Mouse (Mus musculus) heart, embryonic 13.5 days (tissue): ENCODE results near the gene Leo1. TPM values are rescaled to one million over a fixed set of nuclear protein-coding genes. Genes with fewer than 3 reads are reported as not detected.
"Not testable (repeated sequence)": the region's sequence is repeated elsewhere in the genome, so short reads cannot be mapped to it uniquely, and the experiment has no call there.

Experiments used
- ATAC-seq: fragments of 200-750 bp; cut with Nextera tagmentation; 2 replicates; pipeline ENCODE4 v1.8.0; 2017; ENCODE audit warnings: moderate TSS enrichment; ENCODE audit not compliant: insufficient number of reproducible peaks, low FRiP score, low TSS enrichment; ENCODE audit errors: extremely low read depth
- H3K27ac ChIP-seq: fragments of 300-500 bp; sonication (generic); replicated peaks from 2 replicates; pipeline ENCODE4 v1.5.1; 2015; ENCODE audit warnings: moderate library complexity, mild to moderate bottlenecking, inconsistent platforms
- H3K27me3 ChIP-seq: fragments of 300-500 bp; sonication (generic); replicated peaks from 2 replicates; pipeline ENCODE4 v1.6.1; 2015; ENCODE audit warnings: mild to moderate bottlenecking, inconsistent platforms
- H3K36me3 ChIP-seq: fragments of 300-500 bp; sonication (generic); 2 replicates; pipeline ENCODE4 v1.6.1; 2015; ENCODE audit warnings: mild to moderate bottlenecking, inconsistent platforms
- H3K4me1 ChIP-seq: fragments of 300-500 bp; sonication (generic); 2 replicates; pipeline ENCODE4 v1.6.1; 2015; ENCODE audit warnings: inconsistent platforms
- H3K4me2 ChIP-seq: fragments of 300-500 bp; sonication (generic); 2 replicates; pipeline ENCODE4 v1.6.1; 2015; ENCODE audit warnings: inconsistent platforms, mild to moderate bottlenecking, moderate library complexity
- H3K4me3 ChIP-seq: fragments of 300-500 bp; sonication (generic); 2 replicates; pipeline ENCODE4 v1.5.1; 2015; ENCODE audit warnings: moderate library complexity, mild to moderate bottlenecking, inconsistent platforms
- H3K9ac ChIP-seq: fragments of 300-500 bp; sonication (generic); 2 replicates; pipeline ENCODE4 v1.6.1; 2015; ENCODE audit warnings: inconsistent platforms, mild to moderate bottlenecking, moderate library complexity
- H3K9me3 ChIP-seq: fragments of 300-500 bp; sonication (generic); 2 replicates; pipeline ENCODE4 v1.6.1; 2016; ENCODE audit warnings: inconsistent platforms
- WGBS: fragments of 180-500 bp; shearing (Covaris S2); methylation state at CpG from one replicate; pipeline ENCODE4 v1.1.7; 2015; ENCODE audit warnings: mixed read lengths; 5-methylcytosine and 5-hydroxymethylcytosine counted together
- polyA plus RNA-seq: library from polyadenylated mRNA; unstranded; fragments of >200 nt; fragmentation: Nextera tagmentation; extraction: Ambion mirVana; gene quantifications from 2 replicates; pipeline ENCODE4 v1.2.1, GENCODE M21; 2015

Leo1 gene
- polyA plus RNA-seq, 1 experiment from 2014 or later = 27.9 TPM

DNA sequence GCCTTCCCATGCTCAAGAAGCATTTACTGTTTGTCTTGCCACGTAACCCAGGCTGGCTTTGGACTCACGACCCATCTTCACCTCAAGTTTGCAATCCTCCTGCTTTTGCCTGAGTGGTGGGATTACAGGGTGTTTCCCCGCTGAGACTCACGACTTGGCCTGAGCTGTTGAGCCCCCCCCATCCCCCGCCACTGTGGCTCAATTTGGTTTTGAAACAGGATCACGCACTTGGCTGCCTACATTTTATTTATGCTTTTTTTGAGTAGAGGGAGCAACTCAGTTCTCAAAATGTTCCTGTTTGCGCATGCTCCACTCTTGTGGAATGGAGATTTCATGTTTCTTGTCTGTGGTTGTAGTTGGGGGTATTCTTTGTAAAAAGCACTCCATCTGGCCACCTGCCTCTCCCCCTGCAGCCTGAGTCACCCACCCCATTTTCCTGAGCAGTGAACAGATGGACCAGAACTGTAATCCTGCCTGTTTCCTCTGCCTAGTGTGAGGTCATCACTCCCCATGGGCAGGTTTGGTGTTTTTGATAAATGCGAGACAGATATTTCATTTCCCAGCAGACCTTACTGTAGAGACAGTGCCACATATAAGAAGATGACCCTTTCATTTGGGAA, 37.9 kb downstream of the Leo1 start:
- no peak overlapping the region for H3K4me3 ChIP-seq
- no peak for ATAC-seq
- H3K36me3 ChIP-seq = peaks cover 21% of the 10 kb centered on the region
- H3K9ac ChIP-seq = no peak overlapping the region
- H3K4me2 ChIP-seq = no peak overlapping the region
- H3K4me1 ChIP-seq = no peaks in the 10 kb centered on the region
- no peak overlapping the region for H3K27ac ChIP-seq
- no peaks in the 10 kb centered on the region for H3K27me3 ChIP-seq
- no peaks in the 10 kb centered on the region for H3K9me3 ChIP-seq
- 66% methylated on average over 8 of the region's 8 CpGs for WGBS

- H3K9ac ChIP-seq = no peak overlapping the region
- H3K27me3 ChIP-seq = no peaks in the 10 kb centered on the region
- H3K9me3 ChIP-seq = no peaks in the 10 kb centered on the region
- H3K36me3 ChIP-seq = peaks cover 19% of the 10 kb centered on the region
- H3K4me2 ChIP-seq = no peak overlapping the region
- WGBS = 81% methylated on average over 5 of the region's 5 CpGs
- H3K4me1 ChIP-seq = no peaks in the 10 kb centered on the region
- no peak overlapping the region for H3K27ac ChIP-seq
- no peak for ATAC-seq
- no peak overlapping the region for H3K4me3 ChIP-seq
Observed at GRCm38 (mm10) chr9:75480536-75481075, 39.3 kb downstream of the Leo1 start.

GRCm38 (mm10) chr9:75485231-75485630, 43.9 kb downstream of the Leo1 start:
- H3K4me2 ChIP-seq = no peak overlapping the region
- WGBS = 80% methylated on average over 6 of the region's 6 CpGs
- H3K27me3 ChIP-seq = no peaks in the 10 kb centered on the region
- no peaks in the 10 kb centered on the region for H3K9me3 ChIP-seq
- H3K27ac ChIP-seq = no peak overlapping the region
- ATAC-seq = no peak
- H3K9ac ChIP-seq = no peak overlapping the region
- H3K4me3 ChIP-seq = no peak overlapping the region
- peaks cover 21% of the 10 kb centered on the region for H3K36me3 ChIP-seq
- H3K4me1 ChIP-seq = 0 out of 2 replicates have a peak, but pooled peaks cover 3% of the 10 kb centered on the region

GRCm38 (mm10) chr9:75488255-75488654, 46.9 kb downstream of the Leo1 start:
- H3K4me3 ChIP-seq, H3K9ac ChIP-seq, ATAC-seq, H3K27ac ChIP-seq, H3K4me1 ChIP-seq, H3K4me2 ChIP-seq, H3K27me3 ChIP-seq, H3K9me3 ChIP-seq: not testable (repeated sequence)
- peaks cover 12% of the 10 kb centered on the region; the same call in 1 of the 2 replicates for H3K36me3 ChIP-seq
- WGBS = 90% methylated on average over 7 of the region's 7 CpGs

DNA sequence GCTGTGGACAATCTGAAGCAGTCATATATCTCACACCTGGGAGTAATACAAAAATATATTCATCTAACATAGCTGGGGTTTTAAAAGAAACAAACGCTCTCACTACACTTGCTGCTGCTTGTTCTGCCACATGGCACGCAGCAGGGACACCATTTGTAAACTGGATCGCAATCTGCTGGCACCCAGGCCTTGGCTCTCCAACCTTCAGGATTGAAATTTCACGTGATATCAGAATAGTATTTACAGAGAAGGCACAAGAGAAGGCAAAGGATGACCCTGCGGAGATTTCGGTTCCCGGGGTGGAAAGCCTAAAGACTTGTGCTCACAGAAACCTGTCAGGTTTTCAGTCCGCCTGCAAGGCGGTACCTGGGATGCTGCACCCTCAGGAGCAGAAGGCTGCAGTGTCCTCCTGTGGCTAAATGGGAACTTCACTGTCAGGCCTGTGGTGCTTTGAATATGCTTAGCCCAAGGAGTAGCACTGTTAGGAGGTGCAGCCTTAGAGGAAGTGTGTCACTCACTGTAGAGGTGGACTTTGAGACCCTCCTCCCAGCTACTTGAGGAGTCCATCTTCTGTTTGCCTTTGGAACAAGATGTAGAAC, 53.2 kb downstream of the Leo1 start:
- no peak overlapping the region for H3K27ac ChIP-seq
- no peak overlapping the region for H3K4me2 ChIP-seq
- H3K27me3 ChIP-seq = no peaks in the 10 kb centered on the region
- WGBS = 72% methylated on average over 9 of the region's 9 CpGs
- H3K9me3 ChIP-seq = no peaks in the 10 kb centered on the region
- no peak overlapping the region for H3K4me3 ChIP-seq
- no peak for ATAC-seq
- peaks cover 32% of the 10 kb centered on the region for H3K36me3 ChIP-seq
- H3K9ac ChIP-seq = no peak overlapping the region
- H3K4me1 ChIP-seq = peaks cover 11% of the 10 kb centered on the region

DNA sequence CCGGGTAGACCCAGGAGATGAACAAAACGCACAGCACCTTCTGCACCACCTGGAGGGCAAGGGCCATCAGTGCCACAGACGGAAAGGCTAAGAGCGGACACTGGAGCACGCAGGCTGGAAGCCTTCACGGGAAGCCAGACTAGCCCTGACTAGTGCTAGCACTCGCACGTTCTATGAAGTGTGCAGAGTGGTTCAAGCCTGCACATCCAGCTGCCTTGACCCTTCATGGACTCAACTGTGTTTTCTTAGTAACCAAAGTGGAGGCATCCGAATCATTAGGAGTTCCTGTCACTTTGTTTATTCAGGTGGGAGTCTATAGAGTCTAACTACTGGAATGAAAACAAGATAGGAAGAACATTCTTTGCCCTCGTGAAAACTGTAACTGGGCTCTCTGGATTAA, 54.6 kb downstream of the Leo1 start:
- Histone ChIP-seq H3K27ac (no peak overlapping the region), H3K4me3 (no peak overlapping the region), H3K36me3 (peaks cover 44% of the 10 kb centered on the region), H3K9ac (no peak overlapping the region), H3K4me2 (no peak overlapping the region), H3K4me1 (peaks cover 11% of the 10 kb centered on the region), H3K27me3 (no peaks in the 10 kb centered on the region), H3K9me3 (no peaks in the 10 kb centered on the region)
- ATAC-seq = no peak
- WGBS = 67% methylated on average over 10 of the region's 10 CpGs

DNA sequence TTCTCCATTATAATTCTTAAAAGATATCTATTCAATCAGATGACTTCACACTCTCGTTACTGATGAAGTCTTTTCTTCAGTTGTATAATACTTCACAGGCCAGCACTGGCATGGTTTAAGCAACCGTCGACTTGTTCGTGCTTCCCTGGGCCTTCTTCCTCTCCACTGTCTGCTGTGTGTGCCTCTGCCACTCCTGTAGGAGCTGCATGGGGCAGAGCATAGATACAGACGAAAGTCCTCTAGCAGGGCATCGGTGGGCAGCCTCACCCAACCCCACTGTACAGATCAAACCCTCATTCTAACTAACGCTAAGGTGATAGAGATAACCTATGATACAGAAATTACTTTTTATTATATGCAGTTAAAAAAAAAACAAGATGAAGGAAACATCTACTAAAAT, 57.2 kb downstream of the Leo1 start:
- Histone ChIP-seq H3K9me3 (no peaks in the 10 kb centered on the region), H3K4me3 (no peak overlapping the region), H3K4me2 (no peak overlapping the region), H3K4me1 (peaks cover 11% of the 10 kb centered on the region), H3K27me3 (no peaks in the 10 kb centered on the region), H3K36me3 (peaks cover 69% of the 10 kb centered on the region), H3K9ac (no peak overlapping the region), H3K27ac (no peak overlapping the region)
- 93% methylated on average over 7 of the region's 7 CpGs for WGBS
- no peak for ATAC-seq

DNA sequence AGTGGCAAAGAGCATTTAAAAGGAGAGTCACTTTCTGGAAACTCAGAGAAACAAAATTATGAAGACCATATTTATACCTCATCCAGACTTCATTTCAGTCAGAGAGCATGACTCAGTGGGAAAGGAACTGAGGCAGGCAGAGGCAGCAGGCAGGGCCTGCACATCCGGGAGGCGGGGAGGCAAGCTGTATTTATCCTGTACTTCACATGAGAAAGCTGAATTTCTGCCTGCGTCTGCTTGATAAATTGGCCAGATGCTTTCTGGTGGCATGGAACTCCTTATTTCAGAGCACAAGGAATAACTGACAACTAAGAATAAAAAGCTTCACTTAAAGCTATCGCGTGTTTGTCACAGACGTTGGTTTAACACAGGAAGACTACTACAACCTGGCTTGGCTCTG, 63.0 kb downstream of the Leo1 start:
- no peak for ATAC-seq
- peaks cover 95% of the 10 kb centered on the region for H3K36me3 ChIP-seq
- no peak overlapping the region for H3K4me3 ChIP-seq
- WGBS = 90% methylated on average over 6 of the region's 6 CpGs
- H3K27ac ChIP-seq = no peak overlapping the region
- H3K27me3 ChIP-seq = no peaks in the 10 kb centered on the region; the same call in 1 of the 2 replicates
- no peaks in the 10 kb centered on the region for H3K9me3 ChIP-seq
- no peak overlapping the region for H3K9ac ChIP-seq
- H3K4me2 ChIP-seq = no peak overlapping the region
- no peaks in the 10 kb centered on the region for H3K4me1 ChIP-seq

- WGBS = 48% methylated on average over 8 of the region's 8 CpGs
- H3K9ac ChIP-seq = no peak overlapping the region
- H3K27me3 ChIP-seq = no peaks in the 10 kb centered on the region; the same call in 1 of the 2 replicates
- H3K4me3 ChIP-seq = no peak overlapping the region
- no peak overlapping the region for H3K27ac ChIP-seq
- H3K36me3 ChIP-seq = peaks cover 80% of the 10 kb centered on the region
- peaks cover 11% of the 10 kb centered on the region; the same call in 1 of the 2 replicates for H3K4me1 ChIP-seq
- no peaks in the 10 kb centered on the region for H3K9me3 ChIP-seq
- H3K4me2 ChIP-seq = no peak overlapping the region
- ATAC-seq = no peak
Observed at GRCm38 (mm10) chr9:75511236-75511939, 70.1 kb downstream of the Leo1 start.

DNA sequence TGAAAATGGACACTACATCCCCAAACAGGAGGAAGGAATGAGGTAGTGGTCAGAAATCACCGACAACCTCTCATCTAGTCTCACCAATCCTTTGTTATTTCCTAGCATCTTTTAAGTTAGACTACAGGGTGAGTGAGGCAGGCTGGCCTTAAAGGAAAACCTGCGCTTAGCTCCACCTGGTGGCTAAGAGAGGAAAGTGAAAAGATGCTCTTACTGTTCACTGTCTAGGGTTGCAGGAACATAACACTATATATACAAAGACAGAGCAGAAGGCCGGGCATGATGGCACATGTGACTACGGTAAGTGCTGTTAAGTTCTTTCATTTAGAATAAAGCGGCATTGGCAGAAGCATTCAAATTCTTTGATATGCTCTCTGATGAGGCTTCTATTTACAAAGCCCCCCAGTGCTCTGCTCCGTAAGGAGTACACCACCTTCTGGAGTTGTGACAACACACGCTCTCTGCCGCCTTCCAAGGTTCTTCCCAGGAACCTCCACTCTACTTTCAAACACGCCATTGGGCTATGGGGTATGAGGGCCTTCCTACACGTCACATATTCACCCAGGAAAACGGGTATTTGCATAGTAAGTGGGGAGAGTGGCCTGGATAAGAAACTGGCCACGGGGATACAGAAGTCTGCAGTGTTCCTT, 74.3 kb downstream of the Leo1 start:
- Histone ChIP-seq H3K4me2 (no peak overlapping the region), H3K9ac (no peak overlapping the region), H3K4me1 (peaks cover 11% of the 10 kb centered on the region; the same call in 1 of the 2 replicates), H3K4me3 (no peak overlapping the region), H3K27ac (no peak overlapping the region), H3K27me3 (no peaks in the 10 kb centered on the region), H3K36me3 (peaks cover 53% of the 10 kb centered on the region), H3K9me3 (no peaks in the 10 kb centered on the region)
- ATAC-seq = no peak
- WGBS = 53% methylated on average over 12 of the region's 12 CpGs
